Mouse (Mus musculus) right cerebral cortex, postnatal 25 days (tissue): ENCODE measurements around the gene Krt82.
"Not testable (repeated sequence)": the region's sequence is repeated elsewhere in the genome, so short reads cannot be mapped to it uniquely, and the experiment has no call there.

Experiments
- DNase-seq: peaks from one replicate; pipeline ENCODE4 v3.0.0; 2022

Gene Krt82

DNA sequence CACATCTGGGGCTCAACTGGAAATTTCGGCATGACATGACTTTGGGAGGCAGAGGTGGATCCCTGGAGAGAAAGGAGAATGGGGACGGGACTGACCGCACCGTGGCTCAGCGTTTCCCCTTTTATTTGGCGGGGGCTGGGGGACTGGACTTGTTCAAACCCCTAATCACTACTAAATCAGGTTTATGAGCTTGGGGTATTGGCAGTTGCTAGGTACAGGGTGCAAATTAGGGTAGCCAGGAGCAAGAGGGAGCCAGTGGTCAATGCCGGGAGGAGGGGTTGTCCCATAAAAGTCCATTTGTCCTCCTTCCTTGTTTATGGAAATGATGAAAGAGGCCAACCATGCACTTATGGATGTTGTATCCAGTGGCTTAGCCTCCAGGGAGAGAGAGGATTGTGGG, at the start of gene Krt82:
Krt82 (minus strand) TSS at position 101 of the 400 bp plus-strand sequence.
- DNase-seq = no peak

DNA sequence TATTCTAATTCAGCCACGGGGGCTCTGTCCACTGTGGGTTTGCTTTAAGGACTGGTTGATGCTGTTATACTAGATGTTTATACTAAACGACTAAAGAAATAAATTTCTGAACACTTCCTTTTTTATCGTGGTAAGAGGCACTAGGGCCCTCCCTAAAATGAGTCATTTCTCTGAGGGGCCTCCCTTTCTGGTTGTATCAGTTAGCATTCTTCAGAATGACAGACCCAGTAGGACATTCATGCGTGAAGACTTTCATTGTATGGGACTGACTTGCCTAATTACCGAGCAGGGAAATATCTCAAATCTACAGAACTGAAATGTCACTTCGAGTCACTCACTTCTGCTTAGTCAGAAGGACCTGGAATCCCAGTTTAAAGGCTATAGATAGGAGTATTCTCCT, 48.7 kb upstream of the Krt82 start:
- no peak for DNase-seq

- no peak for DNase-seq
Observed at GRCm38 (mm10) chr15:101588216-101588615, 37.7 kb upstream of the Krt82 start.

DNA sequence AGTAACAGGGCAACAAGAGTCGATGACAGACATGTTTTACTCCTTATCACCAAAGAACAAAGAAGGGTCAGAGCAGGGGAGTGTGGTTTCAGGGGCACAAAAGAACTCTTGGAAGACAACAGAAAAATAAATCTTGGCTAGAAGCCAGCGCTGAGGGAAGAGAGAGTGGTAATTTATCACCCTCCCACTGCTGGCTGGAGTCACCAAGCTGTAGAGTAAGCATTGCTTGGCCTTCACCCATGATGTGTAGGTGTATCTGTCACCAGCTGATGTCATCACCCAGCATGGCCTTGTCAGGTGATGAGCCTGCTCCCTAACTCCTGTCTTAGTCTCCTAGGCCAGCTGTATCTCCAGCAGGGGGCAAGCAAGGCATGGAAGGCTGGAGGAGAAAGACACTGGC, 34.0 kb upstream of the Krt82 start:
- no peak for DNase-seq

DNA sequence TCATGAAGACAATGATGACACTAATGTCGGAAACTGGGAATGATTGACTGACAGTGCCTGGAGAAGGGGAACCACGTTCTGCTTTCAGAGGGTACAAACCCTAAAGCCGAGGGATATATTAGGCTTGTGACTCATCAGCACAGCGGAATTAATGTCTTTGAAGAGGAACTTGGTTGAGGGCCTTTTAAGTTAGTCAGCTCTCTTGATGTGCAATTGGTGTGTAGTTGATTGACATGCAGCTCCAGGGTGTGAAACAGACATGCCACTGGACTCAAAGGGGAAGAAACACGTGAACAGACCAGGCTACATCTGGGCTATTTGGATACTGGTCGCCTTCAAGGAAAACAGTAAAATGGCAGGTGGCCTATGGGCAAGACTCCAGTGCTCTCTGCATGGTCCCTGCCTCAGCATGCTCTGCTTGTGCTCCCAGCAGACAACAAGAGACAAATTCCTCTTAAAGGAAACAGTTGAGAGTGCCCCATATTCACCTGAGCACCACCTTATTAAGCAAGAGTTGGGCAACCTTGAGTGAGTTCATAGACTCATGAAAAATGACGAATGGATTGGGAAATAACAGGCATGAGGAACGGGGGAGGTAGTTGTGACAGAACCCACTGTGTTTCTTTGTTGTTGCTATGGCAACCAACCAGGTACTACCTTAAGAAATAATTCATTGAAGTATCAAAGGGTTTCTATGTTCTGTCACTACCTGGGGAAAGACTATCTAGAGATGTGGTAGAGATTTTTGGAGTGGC, 32.9 kb upstream of the Krt82 start:
- DNase-seq = no peak

DNA sequence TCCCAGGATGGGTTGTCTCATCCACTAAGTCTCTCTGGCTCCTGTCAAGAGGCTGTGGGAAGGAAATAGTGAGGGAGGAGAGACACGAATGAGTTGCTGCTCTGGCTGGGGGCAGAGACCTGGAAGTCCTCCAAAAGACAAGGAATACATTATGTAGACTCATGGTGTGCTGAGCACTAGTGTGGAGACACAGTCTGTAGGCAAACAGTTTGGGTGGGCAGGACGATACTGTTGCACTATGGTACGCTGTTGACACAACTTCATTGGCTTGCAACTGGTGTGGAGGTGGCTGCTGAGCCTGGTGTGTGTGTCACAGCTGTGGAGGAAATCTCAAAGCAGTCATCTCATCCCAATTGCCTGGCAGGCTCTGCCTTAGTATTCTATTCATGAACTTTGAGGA, 31.2 kb upstream of the Krt82 start:
- no peak for DNase-seq

GRCm38 (mm10) chr15:101575506-101575905, 25.0 kb upstream of the Krt82 start:
- DNase-seq = no peak

GRCm38 (mm10) chr15:101573796-101574345, 23.4 kb upstream of the Krt82 start, which contains the start of gene Krt75:
Gene Krt75, minus strand, starts transcription at chr15:101573904.
- no peak for DNase-seq

- DNase-seq = no peak
Observed at GRCm38 (mm10) chr15:101567780-101568179, 17.3 kb upstream of the Krt82 start.

GRCm38 (mm10) chr15:101562850-101563249, 12.4 kb upstream of the Krt82 start, which contains the start of gene Krt90:
Gene Krt90, minus strand, starts transcription at chr15:101562950.
- DNase-seq = no peak

- no peak for DNase-seq
Observed at GRCm38 (mm10) chr15:101558034-101558646, 7.7 kb upstream of the Krt82 start.

DNA sequence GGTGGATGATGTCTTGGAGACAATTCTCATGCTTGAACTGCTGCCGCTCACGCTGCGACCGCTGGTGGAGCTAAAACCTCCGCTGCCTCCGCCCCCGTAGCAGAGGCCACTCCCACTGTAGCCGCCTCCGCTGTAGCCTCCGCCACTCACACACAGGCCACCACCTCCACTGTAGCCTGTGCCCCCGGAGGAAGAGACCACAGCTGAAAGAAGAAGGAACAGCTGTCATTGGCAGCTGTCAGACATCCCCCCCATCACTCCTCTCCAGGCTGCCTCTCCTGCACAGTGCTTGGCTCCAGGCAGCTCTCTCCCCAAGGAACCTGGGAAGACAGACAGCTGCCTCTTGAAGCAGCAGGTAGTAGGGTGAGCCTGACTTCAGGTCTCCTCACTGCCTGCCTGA, 2.7 kb upstream of the Krt82 start:
- no peak for DNase-seq

DNA sequence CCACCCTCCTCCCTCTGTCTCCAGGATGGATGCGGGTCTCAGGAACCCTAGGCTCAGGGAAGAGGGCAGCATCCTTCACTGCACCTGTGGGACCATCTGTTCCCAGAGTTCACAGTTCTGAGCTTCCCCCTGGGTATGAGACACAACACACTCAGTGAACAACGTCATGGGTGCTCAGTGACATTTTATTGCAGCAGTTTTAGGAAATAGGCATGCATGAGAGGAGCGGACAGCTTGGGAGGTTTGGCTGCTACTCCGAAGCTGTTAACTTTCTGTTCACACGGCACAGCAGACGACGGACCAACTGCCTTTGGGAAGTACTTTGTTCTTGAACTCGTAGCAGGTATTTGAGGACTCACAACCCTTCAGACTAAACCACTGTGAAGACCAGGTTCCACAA, 1.7 kb upstream of the Krt82 start:
- DNase-seq = no peak

GRCm38 (mm10) chr15:101544478-101544877, 6.0 kb downstream of the Krt82 start:
- DNase-seq = no peak

GRCm38 (mm10) chr15:101542543-101542942, 7.9 kb downstream of the Krt82 start:
- DNase-seq = no peak

GRCm38 (mm10) chr15:101538580-101538900, 11.9 kb downstream of the Krt82 start:
- no peak for DNase-seq

DNA sequence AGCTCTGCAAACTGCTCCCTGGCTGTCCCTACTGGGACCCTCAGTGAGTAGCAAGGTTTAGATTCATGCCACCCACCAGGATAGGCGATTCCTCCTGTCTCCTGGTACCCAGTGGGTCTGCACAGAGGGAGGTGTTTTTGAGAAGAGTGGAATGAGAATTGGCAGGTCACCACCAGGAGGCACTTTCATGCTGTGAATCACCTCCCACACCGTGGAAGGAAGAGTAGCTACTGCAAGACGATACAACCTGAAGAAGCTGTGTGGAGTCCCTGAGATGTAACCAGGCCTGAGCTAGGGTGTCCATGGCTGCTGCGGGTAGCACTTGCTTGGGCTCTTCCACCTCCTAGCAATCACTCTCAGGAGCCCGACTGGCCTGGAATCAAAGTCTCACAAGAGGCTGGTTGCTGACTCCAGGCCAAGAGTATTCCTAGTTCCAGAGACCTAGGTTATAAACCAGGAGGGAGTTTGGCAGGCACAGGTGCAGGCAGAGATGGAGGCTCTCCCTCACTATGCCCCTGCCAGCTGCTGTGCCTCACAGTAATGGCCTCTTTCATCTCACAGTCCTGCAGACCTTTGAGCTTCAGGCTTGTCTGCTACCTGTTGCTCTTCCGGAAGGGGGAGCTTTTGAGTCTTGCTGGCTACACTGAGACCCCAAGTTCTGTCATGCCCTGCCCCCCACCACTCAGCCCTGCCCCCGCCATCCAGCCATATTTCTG, 12.4 kb downstream of the Krt82 start:
- no peak for DNase-seq

GRCm38 (mm10) chr15:101536054-101536850, 14.2 kb downstream of the Krt82 start:
- DNase-seq = no peak

GRCm38 (mm10) chr15:101532720-101533119, 17.7 kb downstream of the Krt82 start, which contains the start of gene Krt84:
Gene Krt84, minus strand, starts transcription at chr15:101532820.
- DNase-seq = no peak

- DNase-seq = no peak
Observed at GRCm38 (mm10) chr15:101522556-101523232, 27.8 kb downstream of the Krt82 start.

DNA sequence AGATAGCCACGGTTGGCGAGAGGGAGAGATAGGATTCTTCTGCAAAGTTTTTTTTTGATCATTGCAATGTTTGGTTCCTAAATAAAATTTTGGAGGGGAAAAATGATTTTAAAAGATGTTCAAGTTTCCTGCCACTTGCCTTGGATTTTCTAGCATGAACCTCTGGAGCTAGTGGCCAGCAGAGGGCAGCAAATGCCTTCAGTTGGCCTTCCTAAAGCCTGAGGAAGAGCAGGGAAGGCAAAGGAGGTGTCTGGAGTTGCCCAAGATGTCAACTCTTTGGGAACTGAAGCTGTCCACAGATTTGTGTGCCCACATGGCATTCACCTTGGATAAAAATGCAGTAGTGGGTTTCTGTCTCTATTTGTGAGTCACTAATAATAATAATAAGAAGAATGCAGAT, 30.7 kb downstream of the Krt82 start:
- DNase-seq = peak; percentile 54

GRCm38 (mm10) chr15:101517161-101517560, 33.3 kb downstream of the Krt82 start, which contains the start of gene Gm49425:
Gene Gm49425, minus strand, starts transcription at chr15:101517261.
- DNase-seq = not testable (repeated sequence)
